Mouse (Mus musculus) spleen, postnatal 10 days (tissue): ENCODE data around the gene Olfr1393.
"Not testable (repeated sequence)": the region's sequence is repeated elsewhere in the genome, so short reads cannot be mapped to it uniquely, and the experiment has no call there.

Experiments
- DNase-seq, 2 experiments: peaks; one replicate each; pipeline ENCODE4 v3.0.0; 2021 to 2022; ENCODE audit warnings: low spot score in 2 of 2

Olfr1393 gene

DNA sequence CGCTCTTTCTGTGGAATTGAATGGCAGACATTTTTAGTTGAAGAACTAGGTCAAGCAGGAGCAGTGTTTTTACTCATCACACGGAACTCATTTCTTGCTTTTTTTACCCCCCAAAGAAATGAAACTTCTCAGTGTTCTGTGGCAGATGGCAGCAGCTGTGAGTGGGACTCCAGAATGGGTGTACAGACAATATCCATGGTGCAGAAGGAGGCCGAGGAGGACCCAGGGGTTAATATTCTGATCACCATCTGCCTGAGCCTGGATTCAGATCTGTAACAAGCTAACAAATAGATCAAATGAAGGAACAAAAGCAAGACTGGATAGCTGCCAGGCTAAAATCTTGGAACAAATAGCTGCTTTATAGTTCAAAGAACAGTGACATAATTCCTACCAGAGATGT lies 14.7 kb downstream of the Olfr1393 start:
- no peak for DNase-seq

DNA sequence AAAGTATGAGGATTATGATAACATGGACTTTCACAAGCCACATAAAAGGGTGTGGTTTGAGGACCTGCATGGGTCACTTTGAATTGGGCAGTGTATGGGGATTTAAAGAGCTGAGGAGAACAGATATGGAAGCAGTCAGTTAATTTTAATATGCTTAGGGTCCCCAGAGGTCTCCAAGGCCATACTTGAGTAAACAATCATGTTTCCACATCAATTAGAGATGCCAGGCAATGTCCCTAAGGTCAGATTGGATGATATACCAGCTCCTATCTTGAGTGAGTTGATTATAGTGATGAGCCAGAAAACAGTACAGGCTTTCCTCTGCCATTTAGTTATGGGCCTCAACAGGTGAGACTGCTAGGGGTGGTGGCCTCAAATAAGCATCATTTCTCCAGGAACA lies 26.3 kb downstream of the Olfr1393 start, which contains the start of gene Olfr10:
Olfr10 (plus strand) TSS at position 301 of the 400 bp plus-strand sequence.
- DNase-seq: no peak

DNA sequence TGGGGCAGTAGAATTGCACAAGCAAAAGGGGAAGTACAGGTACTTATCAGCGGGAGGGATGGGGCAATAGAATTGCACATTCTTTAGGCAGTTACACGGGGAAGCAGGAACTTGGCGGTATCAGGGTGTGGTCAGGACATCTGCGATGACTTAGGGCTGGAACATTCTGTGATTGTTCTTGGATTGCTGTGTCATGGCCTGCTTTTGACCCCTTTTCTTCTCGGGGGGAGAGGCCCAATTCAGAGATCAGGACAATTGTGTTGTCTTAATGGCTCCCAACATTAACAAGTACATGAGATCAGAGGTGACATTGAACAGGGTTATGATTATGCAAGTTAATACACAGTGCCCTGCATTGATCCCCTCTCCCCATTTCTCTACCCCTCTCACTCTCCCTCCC lies 30.4 kb downstream of the Olfr1393 start:
- not testable (repeated sequence) for DNase-seq

DNA sequence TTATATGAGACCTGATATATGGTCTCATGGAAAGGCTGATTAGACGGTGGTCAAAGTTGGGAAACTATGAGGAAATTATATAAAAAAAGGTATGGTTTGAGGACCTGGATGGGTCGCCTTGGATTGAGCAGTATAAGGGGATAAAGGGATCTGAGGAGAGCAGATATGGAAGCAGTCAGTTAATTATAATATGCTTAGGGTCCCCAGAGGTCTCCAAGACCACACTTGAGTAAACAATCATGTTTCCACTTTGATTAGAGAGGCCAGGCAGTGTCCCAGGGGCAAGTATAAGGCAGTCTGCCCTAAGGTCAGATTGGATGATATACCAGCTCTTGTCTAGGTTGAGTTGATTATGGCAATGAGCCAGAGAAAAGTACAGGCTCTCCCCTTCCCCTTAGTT lies 44.3 kb downstream of the Olfr1393 start, which contains the start of gene Olfr1391:
Olfr1391 (plus strand) TSS at position 301 of the 400 bp plus-strand sequence.
- no peak for DNase-seq

DNA sequence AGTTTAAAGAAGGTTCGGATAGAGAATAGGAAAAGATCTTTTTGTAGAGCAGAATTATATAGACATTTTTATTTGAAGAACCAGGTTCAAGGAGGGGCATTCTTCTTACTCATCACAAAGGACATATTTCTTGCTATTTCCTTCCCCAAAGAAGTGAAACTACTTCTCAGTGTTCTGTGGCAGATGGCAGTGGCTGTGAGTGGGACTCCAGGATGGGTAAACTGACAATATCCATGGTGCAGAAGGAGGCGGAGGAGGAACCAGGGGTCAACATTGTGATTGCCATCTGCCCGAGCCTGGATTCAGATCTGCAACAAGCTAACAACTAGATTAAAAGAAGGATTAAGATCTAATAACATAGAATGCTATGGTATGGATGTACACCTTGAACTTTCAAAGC lies 48.6 kb downstream of the Olfr1393 start:
- no peak for DNase-seq

DNA sequence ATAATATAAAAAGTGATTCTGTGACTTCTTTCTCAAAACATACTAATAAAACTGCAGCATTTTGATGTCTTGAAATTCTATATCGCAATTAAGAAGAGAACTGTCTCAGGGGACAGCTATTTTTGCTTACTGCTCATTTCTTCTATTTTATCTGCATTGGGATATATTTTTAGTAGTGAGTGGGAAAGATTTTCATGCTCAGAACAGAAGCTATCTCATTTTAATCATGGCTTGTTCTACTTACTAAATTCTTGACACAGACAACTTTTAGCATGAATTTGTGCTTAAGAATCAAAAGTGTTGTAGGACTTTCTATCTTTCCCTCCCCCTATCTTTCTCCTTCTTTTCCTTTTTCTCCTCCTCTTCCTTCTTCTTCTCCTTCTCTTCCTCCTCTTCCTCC lies 51.6 kb downstream of the Olfr1393 start:
- no peak for DNase-seq
